Mouse (Mus musculus): ENCODE measurements around the gene Ldlrad3.

Ldlrad3 gene

GRCm38 (mm10) chr2:102002974-102003775 lies 183.0 kb downstream of the Ldlrad3 start:
- no peak for DNase-seq (ENCODE audit: low spot score)

GRCm38 (mm10) chr2:102002408-102002973 lies 183.7 kb downstream of the Ldlrad3 start:
- DNase-seq (ENCODE audit: low spot score) = no peak

- no peak for DNase-seq (ENCODE audit: low spot score)
These were observed 184.5 kb downstream of the Ldlrad3 start for GRCm38 (mm10) chr2:102001661-102002060.

- no peak for DNase-seq (ENCODE audit: low spot score)
These were observed 187.1 kb downstream of the Ldlrad3 start for GRCm38 (mm10) chr2:101998911-101999572.

- DNase-seq (ENCODE audit: low spot score) = no peak
These were observed 189.2 kb downstream of the Ldlrad3 start for GRCm38 (mm10) chr2:101997013-101997412.

- no peak for DNase-seq (ENCODE audit: low spot score)
These were observed 193.4 kb downstream of the Ldlrad3 start for GRCm38 (mm10) chr2:101992574-101993310.

- DNase-seq (ENCODE audit: low spot score) = no peak
These were observed 194.5 kb downstream of the Ldlrad3 start for GRCm38 (mm10) chr2:101991726-101992125.

GRCm38 (mm10) chr2:101986344-101987087 lies 199.7 kb downstream of the Ldlrad3 start:
- DNase-seq (ENCODE audit: low spot score) = no peak

GRCm38 (mm10) chr2:101983853-101984543 lies 202.2 kb downstream of the Ldlrad3 start:
- DNase-seq (ENCODE audit: low spot score) = no peak

GRCm38 (mm10) chr2:101983082-101983852 lies 202.9 kb downstream of the Ldlrad3 start:
- peak; percentile 7 for DNase-seq (ENCODE audit: low spot score)

- no peak for DNase-seq (ENCODE audit: low spot score)
These were observed 204.2 kb downstream of the Ldlrad3 start for GRCm38 (mm10) chr2:101981964-101982498.

- DNase-seq (ENCODE audit: low spot score) = no peak
These were observed 205.0 kb downstream of the Ldlrad3 start for GRCm38 (mm10) chr2:101981211-101981610.

GRCm38 (mm10) chr2:101980456-101980947 lies 205.7 kb downstream of the Ldlrad3 start:
- no peak for DNase-seq (ENCODE audit: low spot score)

- no peak for DNase-seq (ENCODE audit: low spot score)
These were observed 207.4 kb downstream of the Ldlrad3 start for GRCm38 (mm10) chr2:101978534-101979525.

- DNase-seq (ENCODE audit: low spot score) = no peak
These were observed 209.7 kb downstream of the Ldlrad3 start for GRCm38 (mm10) chr2:101976399-101977064.

- DNase-seq (ENCODE audit: low spot score) = no peak
These were observed 212.4 kb downstream of the Ldlrad3 start for GRCm38 (mm10) chr2:101973810-101974209.

- no peak for DNase-seq (ENCODE audit: low spot score)
These were observed 218.6 kb downstream of the Ldlrad3 start for GRCm38 (mm10) chr2:101967601-101968000.

GRCm38 (mm10) chr2:101967152-101967551 lies 219.0 kb downstream of the Ldlrad3 start:
- DNase-seq (ENCODE audit: low spot score) = no peak

Data from testis, postnatal 14 days (tissue).